ENCODE assay signal across 28 mouse cellular contexts in the genomic region with DNA sequence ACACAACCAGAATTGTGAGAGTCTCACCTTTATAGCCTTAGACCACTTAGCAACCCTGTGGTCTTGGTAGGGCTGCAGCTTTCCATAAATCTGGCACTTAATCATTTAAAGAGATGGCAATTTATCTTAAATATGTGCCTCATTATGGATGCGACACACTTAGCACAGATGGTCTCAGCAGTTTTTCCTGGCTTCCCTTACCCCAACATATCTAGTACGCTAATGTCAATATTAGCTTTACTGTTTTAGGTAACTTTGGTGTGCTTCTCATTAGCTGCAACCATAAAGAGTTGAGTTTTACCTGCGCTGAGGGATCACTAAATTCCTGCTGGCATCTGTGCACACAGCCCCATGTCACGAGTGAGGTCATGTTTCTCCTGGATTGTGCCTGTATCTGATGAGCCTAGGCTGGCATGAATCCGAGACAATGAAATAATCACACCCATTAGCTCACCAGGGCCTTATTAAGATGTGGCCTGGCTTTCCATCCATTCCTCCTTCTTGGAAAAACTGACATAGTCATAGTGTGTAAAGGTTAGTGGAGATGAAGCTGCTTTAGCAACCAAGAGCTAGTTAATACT.
DNase-seq lines count a peak whose midpoint lies in the region; ATAC-seq lines count a peak whose summit lies in the region.
"Had no signal": no experiment of that assay in that cellular context is flagged by ENCODE, and none has a peak within 500 bp of the region (broad histone marks: within the 10 kb centered on the region; RNA-seq: fewer than 3 reads in every experiment).

No protein-coding gene starts in this region.

- DNase-seq in heart, adult 11 months = peak; percentile 79
- no peak for DNase-seq in heart, adult 8-10 months (ENCODE audit: low spot score)
- no peak for DNase-seq in midbrain, embryonic 10.5 days (ENCODE audit: low spot score)
- peak; percentile 67 for DNase-seq in skeletal muscle tissue, adult 2 months (ENCODE audit: low read depth, low spot score)
- DNase-seq: adrenal gland, postnatal 10 days; B cell, adult 2 months; cerebellum, adult 8-10 months; cerebellum, postnatal 36 days; gastrocnemius, postnatal 10 days; kidney, adult 2 months; kidney, postnatal 14 days; left cerebral cortex, postnatal 4 days; liver, embryonic 13.5 days; lung, adult 2 months; right cerebral cortex, adult 18-20 months; right cerebral cortex, postnatal 4 days; thymus, postnatal 4 days had no signal

- H3K27me3 ChIP-seq in midbrain, embryonic 10.5 days (ENCODE audit: low read depth, poor library complexity, severe bottlenecking) = no peaks in the 10 kb centered on the region
- no peaks in the 10 kb centered on the region for H3K27me3 ChIP-seq in midbrain, embryonic 16.5 days (ENCODE audit: control insufficient read depth, insufficient read depth, low read depth, low read length)
- H3K27me3 ChIP-seq in limb, embryonic 12.5 days = no peaks in the 10 kb centered on the region
- H3K27me3 ChIP-seq: embryonic facial prominence, embryonic 15.5 days; heart, embryonic 13.5 days; liver, embryonic 13.5 days; midbrain, embryonic 12.5 days; neural tube, embryonic 12.5 days; stomach, embryonic 15.5 days had no signal

- no peak overlapping the region for H3K4me3 ChIP-seq in midbrain, embryonic 10.5 days
- no peak overlapping the region for H3K4me3 ChIP-seq in midbrain, embryonic 16.5 days (ENCODE audit: low read depth, low read length)
- H3K4me3 ChIP-seq in limb, embryonic 12.5 days (replicated peaks) = no peak overlapping the region
- H3K4me3 ChIP-seq: embryonic facial prominence, embryonic 15.5 days; heart, embryonic 13.5 days; liver, embryonic 13.5 days; midbrain, embryonic 12.5 days; neural tube, embryonic 12.5 days; stomach, embryonic 15.5 days had no signal

- WGBS in midbrain, embryonic 10.5 days = 92% methylated on average over 5 of the region's 5 CpGs
- WGBS in midbrain, embryonic 16.5 days = 82% methylated on average over 5 of the region's 5 CpGs
- 22% methylated on average over 5 of the region's 5 CpGs for WGBS in limb, embryonic 12.5 days

- peaks cover 39% of the 10 kb centered on the region for H3K4me1 ChIP-seq in midbrain, embryonic 10.5 days
- H3K4me1 ChIP-seq in midbrain, embryonic 16.5 days (ENCODE audit: control insufficient read depth, insufficient read depth, low read length) = no peaks in the 10 kb centered on the region
- peaks cover 31% of the 10 kb centered on the region for H3K4me1 ChIP-seq in limb, embryonic 12.5 days (replicated peaks)
- H3K4me1 ChIP-seq: stomach, embryonic 15.5 days had no signal

- H3K4me2 ChIP-seq in midbrain, embryonic 16.5 days (ENCODE audit: low read length) = no peak overlapping the region
- H3K4me2 ChIP-seq in limb, embryonic 12.5 days = no peak overlapping the region
- H3K4me2 ChIP-seq: embryonic facial prominence, embryonic 15.5 days; heart, embryonic 13.5 days; hindbrain, embryonic 14.5 days; liver, embryonic 13.5 days; midbrain, embryonic 12.5 days; neural tube, embryonic 12.5 days; stomach, embryonic 15.5 days had no signal

- no peak for ATAC-seq in midbrain, embryonic 16.5 days
- ATAC-seq in limb, embryonic 12.5 days (ENCODE audit: insufficient number of reproducible peaks, insufficient read depth, low FRiP score, low TSS enrichment, low read depth) = peak; percentile 89
- ATAC-seq in megakaryocyte, adult 5-6 weeks (ENCODE audit: poor library complexity, severe bottlenecking) = no peak
- ATAC-seq: activated CD4-positive, CD25-positive, alpha-beta regulatory T cell, adult 4 months had no signal

- H3K9me3 ChIP-seq in midbrain, embryonic 10.5 days (replicated peaks) = peaks cover 21% of the 10 kb centered on the region
- peaks cover 15% of the 10 kb centered on the region for H3K9me3 ChIP-seq in midbrain, embryonic 16.5 days (replicated peaks; ENCODE audit: control insufficient read depth, low read length, poor library complexity, severe bottlenecking)
- peaks cover 13% of the 10 kb centered on the region for H3K9me3 ChIP-seq in limb, embryonic 12.5 days

- no peak overlapping the region for H3K9ac ChIP-seq in midbrain, embryonic 16.5 days (ENCODE audit: low read depth, low read length)
- H3K9ac ChIP-seq in limb, embryonic 12.5 days (replicated peaks) = no peak overlapping the region
- H3K9ac ChIP-seq: embryonic facial prominence, embryonic 15.5 days; heart, embryonic 13.5 days; hindbrain, embryonic 14.5 days; liver, embryonic 13.5 days; midbrain, embryonic 12.5 days; neural tube, embryonic 12.5 days; stomach, embryonic 15.5 days had no signal

- peak overlapping the region; percentile 50; the same call in 1 of the 2 replicates for H3K27ac ChIP-seq in midbrain, embryonic 10.5 days (replicated peaks)
- no peak overlapping the region for H3K27ac ChIP-seq in midbrain, embryonic 16.5 days (ENCODE audit: low read length)
- peak overlapping the region; percentile 77 for H3K27ac ChIP-seq in limb, embryonic 12.5 days
- H3K27ac ChIP-seq: embryonic facial prominence, embryonic 15.5 days; heart, embryonic 13.5 days; hindbrain, embryonic 14.5 days; liver, embryonic 13.5 days; macrophage; midbrain, embryonic 12.5 days; neural tube, embryonic 12.5 days; stomach, embryonic 15.5 days had no signal

- peaks cover 22% of the 10 kb centered on the region for H3K36me3 ChIP-seq in midbrain, embryonic 10.5 days
- H3K36me3 ChIP-seq in midbrain, embryonic 16.5 days (ENCODE audit: control insufficient read depth, insufficient read depth, low read length) = no peaks in the 10 kb centered on the region
- H3K36me3 ChIP-seq in limb, embryonic 12.5 days = 0 out of 2 replicates have a peak, but pooled peaks cover 4% of the 10 kb centered on the region
- H3K36me3 ChIP-seq: embryonic facial prominence, embryonic 15.5 days; liver, embryonic 13.5 days; neural tube, embryonic 12.5 days; stomach, embryonic 15.5 days had no signal

Comparison
In these comparisons a context has a peak if more than half of its experiments do, and no peak if none do; other contexts are left out.
1. DNase-seq: peak in heart, adult 11 months (single experiment) and skeletal muscle tissue, adult 2 months (single experiment); none in heart, adult 8-10 months (single experiment) and midbrain, embryonic 10.5 days (single experiment).